Mouse (Mus musculus) heart, embryonic 15.5 days (tissue): Measurements from ENCODE around the gene Rhobtb1. TPM values are rescaled to one million over a fixed set of nuclear protein-coding genes. Genes with fewer than 3 reads are reported as not detected.

ENCODE experiments used
- ATAC-seq: fragments of 200-750 bp; cut with Nextera tagmentation; replicated peaks from 2 replicates; pipeline ENCODE4 v1.8.0; 2017; ENCODE audit warnings: low read depth, moderate TSS enrichment; ENCODE audit not compliant: insufficient number of reproducible peaks, insufficient read depth, low FRiP score
- H3K27ac ChIP-seq: fragments of 300-500 bp; sonication (generic); 2 replicates; pipeline ENCODE4 v1.5.1; 2015; ENCODE audit warnings: mild to moderate bottlenecking, inconsistent platforms
- H3K27me3 ChIP-seq: fragments of 300-500 bp; sonication (generic); 2 replicates; pipeline ENCODE4 v1.6.1; 2015; ENCODE audit warnings: inconsistent platforms
- H3K36me3 ChIP-seq: fragments of 300-500 bp; sonication (generic); 2 replicates; pipeline ENCODE4 v1.6.1; 2015; ENCODE audit warnings: mild to moderate bottlenecking, inconsistent platforms
- H3K4me1 ChIP-seq: fragments of 300-500 bp; sonication (generic); replicated peaks from 2 replicates; pipeline ENCODE4 v1.6.1; 2015; ENCODE audit warnings: inconsistent platforms
- H3K4me2 ChIP-seq: fragments of 300-500 bp; sonication (generic); 2 replicates; pipeline ENCODE4 v1.6.1; 2015; ENCODE audit warnings: inconsistent platforms, mild to moderate bottlenecking, moderate library complexity
- H3K4me3 ChIP-seq: fragments of 300-500 bp; sonication (generic); 2 replicates; pipeline ENCODE4 v1.5.1; 2015; ENCODE audit warnings: mild to moderate bottlenecking, inconsistent platforms
- H3K9ac ChIP-seq: fragments of 300-500 bp; sonication (generic); 2 replicates; pipeline ENCODE4 v1.6.1; 2015; ENCODE audit warnings: mild to moderate bottlenecking, inconsistent platforms
- H3K9me3 ChIP-seq: fragments of 300-500 bp; sonication (generic); replicated peaks from 2 replicates; pipeline ENCODE4 v1.6.1; 2016; ENCODE audit warnings: inconsistent platforms
- WGBS: fragments of 180-500 bp; shearing (Covaris S2); methylation state at CpG from one replicate; pipeline ENCODE4 v1.1.7; 2015; ENCODE audit warnings: mixed read lengths; 5-methylcytosine and 5-hydroxymethylcytosine counted together
- polyA plus RNA-seq: library from polyadenylated mRNA; unstranded; fragments of >200 nt; fragmentation: Nextera tagmentation; extraction: Ambion mirVana; gene quantifications from 2 replicates; pipeline ENCODE4 v1.2.1, GENCODE M21; 2015

Rhobtb1 gene
- polyA plus RNA-seq, 1 experiment from 2014 or later: 31.7 TPM

GRCm38 (mm10) chr10:69248261-69249160 is 97.3 kb downstream of the Rhobtb1 start:
- no peaks in the 10 kb centered on the region for H3K9me3 ChIP-seq
- H3K9ac ChIP-seq: no peak overlapping the region
- peaks cover 28% of the 10 kb centered on the region for H3K4me1 ChIP-seq
- 84% methylated on average over 29 of the region's 29 CpGs for WGBS
- no peaks in the 10 kb centered on the region for H3K27me3 ChIP-seq
- no peak overlapping the region for H3K4me3 ChIP-seq
- H3K27ac ChIP-seq: no peak overlapping the region
- no peak for ATAC-seq
- no peak overlapping the region for H3K4me2 ChIP-seq
- H3K36me3 ChIP-seq: peaks cover 15% of the 10 kb centered on the region; the same call in 1 of the 2 replicates

- H3K9me3 ChIP-seq: no peaks in the 10 kb centered on the region
- H3K4me3 ChIP-seq: no peak overlapping the region
- no peak for ATAC-seq
- no peak overlapping the region for H3K9ac ChIP-seq
- no peak overlapping the region for H3K27ac ChIP-seq
- no peaks in the 10 kb centered on the region for H3K27me3 ChIP-seq
- peaks cover 43% of the 10 kb centered on the region for H3K4me1 ChIP-seq
- 90% methylated on average over 6 of the region's 6 CpGs for WGBS
- H3K36me3 ChIP-seq: peaks cover 15% of the 10 kb centered on the region; the same call in 1 of the 2 replicates
- H3K4me2 ChIP-seq: no peak overlapping the region
Measured at GRCm38 (mm10) chr10:69251254-69251653, 100.0 kb downstream of the Rhobtb1 start.

- Histone ChIP-seq H3K4me2 (no peak overlapping the region), H3K9ac (no peak overlapping the region), H3K4me3 (no peak overlapping the region), H3K9me3 (no peaks in the 10 kb centered on the region), H3K27ac (peak overlapping the region; percentile 83), H3K36me3 (peaks cover 19% of the 10 kb centered on the region; the same call in 1 of the 2 replicates), H3K27me3 (no peaks in the 10 kb centered on the region), H3K4me1 (peaks cover 38% of the 10 kb centered on the region)
- ATAC-seq: no peak
- 79% methylated on average over 17 of the region's 17 CpGs for WGBS
Measured at GRCm38 (mm10) chr10:69252112-69253074, 101.2 kb downstream of the Rhobtb1 start.

- Histone ChIP-seq H3K9ac (no peak overlapping the region), H3K4me3 (no peak overlapping the region), H3K4me1 (peaks cover 36% of the 10 kb centered on the region), H3K4me2 (no peak overlapping the region), H3K9me3 (no peaks in the 10 kb centered on the region), H3K36me3 (peaks cover 19% of the 10 kb centered on the region; the same call in 1 of the 2 replicates), H3K27ac (peak overlapping the region; percentile 83), H3K27me3 (no peaks in the 10 kb centered on the region)
- ATAC-seq: peak; percentile 77; the same call in 1 of the 2 replicates
- 22% methylated on average over 5 of the region's 5 CpGs for WGBS
Measured at GRCm38 (mm10) chr10:69253075-69253685, 101.9 kb downstream of the Rhobtb1 start.

- Histone ChIP-seq H3K36me3 (peaks cover 19% of the 10 kb centered on the region; the same call in 1 of the 2 replicates), H3K4me2 (no peak overlapping the region), H3K27ac (peak overlapping the region; percentile 83), H3K4me3 (no peak overlapping the region), H3K9ac (no peak overlapping the region), H3K27me3 (no peaks in the 10 kb centered on the region), H3K9me3 (no peaks in the 10 kb centered on the region), H3K4me1 (peaks cover 35% of the 10 kb centered on the region)
- no peak for ATAC-seq
- 46% methylated on average over 5 of the region's 5 CpGs for WGBS
Measured at GRCm38 (mm10) chr10:69253686-69254080, 102.4 kb downstream of the Rhobtb1 start.

- Histone ChIP-seq H3K9me3 (no peaks in the 10 kb centered on the region), H3K9ac (no peak overlapping the region), H3K4me2 (0 out of 2 replicates have a peak overlapping the region, but pooled peaks have one; percentile 16), H3K27ac (peak overlapping the region; percentile 83), H3K4me3 (no peak overlapping the region), H3K4me1 (peaks cover 42% of the 10 kb centered on the region), H3K27me3 (no peaks in the 10 kb centered on the region), H3K36me3 (peaks cover 17% of the 10 kb centered on the region; the same call in 1 of the 2 replicates)
- ATAC-seq: peak; percentile 62; the same call in 1 of the 2 replicates
- 16% methylated on average over 8 of the region's 8 CpGs for WGBS
Measured at GRCm38 (mm10) chr10:69254390-69254847, 103.2 kb downstream of the Rhobtb1 start.

- Histone ChIP-seq H3K36me3 (peaks cover 11% of the 10 kb centered on the region; the same call in 1 of the 2 replicates), H3K9ac (no peak overlapping the region), H3K27me3 (no peaks in the 10 kb centered on the region), H3K4me1 (peaks cover 44% of the 10 kb centered on the region), H3K9me3 (no peaks in the 10 kb centered on the region), H3K4me2 (no peak overlapping the region), H3K27ac (0 out of 2 replicates have a peak overlapping the region, but pooled peaks have one; percentile 11), H3K4me3 (no peak overlapping the region)
- 45% methylated on average over 5 of the region's 5 CpGs for WGBS
- no peak for ATAC-seq
Measured at GRCm38 (mm10) chr10:69255594-69255993, 104.4 kb downstream of the Rhobtb1 start.

GRCm38 (mm10) chr10:69257592-69258133 is 106.4 kb downstream of the Rhobtb1 start:
- H3K27ac ChIP-seq: peak overlapping the region; percentile 58
- H3K4me3 ChIP-seq: no peak overlapping the region
- no peak overlapping the region for H3K9ac ChIP-seq
- ATAC-seq: no peak
- H3K4me1 ChIP-seq: peaks cover 51% of the 10 kb centered on the region
- no peaks in the 10 kb centered on the region for H3K27me3 ChIP-seq
- H3K4me2 ChIP-seq: no peak overlapping the region
- peaks cover 4% of the 10 kb centered on the region; the same call in 1 of the 2 replicates for H3K36me3 ChIP-seq
- WGBS: 70% methylated on average over 6 of the region's 6 CpGs
- H3K9me3 ChIP-seq: no peaks in the 10 kb centered on the region

GRCm38 (mm10) chr10:69258588-69258987 is 107.4 kb downstream of the Rhobtb1 start:
- no peak overlapping the region for H3K9ac ChIP-seq
- WGBS: 63% methylated on average over 9 of the region's 9 CpGs
- H3K4me3 ChIP-seq: no peak overlapping the region
- no peaks in the 10 kb centered on the region for H3K27me3 ChIP-seq
- peaks cover 49% of the 10 kb centered on the region for H3K4me1 ChIP-seq
- ATAC-seq: no peak
- H3K9me3 ChIP-seq: no peaks in the 10 kb centered on the region
- no peak overlapping the region for H3K4me2 ChIP-seq
- peaks cover 4% of the 10 kb centered on the region; the same call in 1 of the 2 replicates for H3K36me3 ChIP-seq
- peak overlapping the region; percentile 58 for H3K27ac ChIP-seq

- no peak for ATAC-seq
- WGBS: 46% methylated on average over 2 of the region's 2 CpGs
Measured at GRCm38 (mm10) chr10:69259161-69259560, 107.9 kb downstream of the Rhobtb1 start.

More at GRCm38 (mm10) chr10:69259161-69259560, 107.9 kb downstream of the Rhobtb1 start:
- Histone ChIP-seq H3K9ac (no peak overlapping the region), H3K4me1 (peaks cover 47% of the 10 kb centered on the region), H3K27ac (peak overlapping the region; percentile 58), H3K4me2 (no peak overlapping the region), H3K36me3 (peaks cover 4% of the 10 kb centered on the region; the same call in 1 of the 2 replicates), H3K27me3 (no peaks in the 10 kb centered on the region), H3K4me3 (no peak overlapping the region), H3K9me3 (no peaks in the 10 kb centered on the region)
